Mouse (Mus musculus) skeletal muscle tissue, postnatal 0 days (tissue): ENCODE results near the gene Il6. TPM values are rescaled to one million over a fixed set of nuclear protein-coding genes. Genes with fewer than 3 reads are reported as not detected.

Experiments used
- polyA plus RNA-seq: library from polyadenylated mRNA; unstranded; fragments of >200 nt; fragmentation: Nextera tagmentation; extraction: Ambion mirVana; gene quantifications from 2 replicates; pipeline ENCODE4 v1.2.1, GENCODE M21; 2015

The Il6 gene
- polyA plus RNA-seq = 0.50 and 0.60 TPM in 2 replicates

GRCm38 (mm10) chr5:30012726-30013503 is at the start of gene Il6:
Il6 (plus strand) TSS chr5:30013114.

Other genes with a start within 250 kb of the Il6 start
- 34.1 and 43.3 TPM in 2 replicates for gene Tyms, start 60.5 kb downstream of the Il6 start, polyA plus RNA-seq
- 0.06 and 0.10 TPM in 2 replicates for gene Garem2, start 92.0 kb downstream of the Il6 start, polyA plus RNA-seq
- gene 3110082J24Rik, start 93.0 kb downstream of the Il6 start, polyA plus RNA-seq = not detected in 2 replicates
- gene Hadha, start 142.0 kb downstream of the Il6 start, polyA plus RNA-seq = 240 and 257 TPM in 2 replicates
- 331 and 350 TPM in 2 replicates for gene Hadhb, start 142.1 kb downstream of the Il6 start, polyA plus RNA-seq
- 0.41 and 0.43 TPM in 2 replicates for gene Adgrf3, start 192.6 kb downstream of the Il6 start, polyA plus RNA-seq
- 7.2 and 7.8 TPM in 2 replicates for gene Selenoi, start 219.5 kb downstream of the Il6 start, polyA plus RNA-seq